Mouse (Mus musculus): ENCODE measurements around the gene Rwdd2b. TPM values are rescaled to one million over a fixed set of nuclear protein-coding genes. Genes with fewer than 3 reads are reported as not detected.

Gene Rwdd2b
- polyA plus RNA-seq (2017; shearing (Covaris generic)) = 9.8 TPM

DNA sequence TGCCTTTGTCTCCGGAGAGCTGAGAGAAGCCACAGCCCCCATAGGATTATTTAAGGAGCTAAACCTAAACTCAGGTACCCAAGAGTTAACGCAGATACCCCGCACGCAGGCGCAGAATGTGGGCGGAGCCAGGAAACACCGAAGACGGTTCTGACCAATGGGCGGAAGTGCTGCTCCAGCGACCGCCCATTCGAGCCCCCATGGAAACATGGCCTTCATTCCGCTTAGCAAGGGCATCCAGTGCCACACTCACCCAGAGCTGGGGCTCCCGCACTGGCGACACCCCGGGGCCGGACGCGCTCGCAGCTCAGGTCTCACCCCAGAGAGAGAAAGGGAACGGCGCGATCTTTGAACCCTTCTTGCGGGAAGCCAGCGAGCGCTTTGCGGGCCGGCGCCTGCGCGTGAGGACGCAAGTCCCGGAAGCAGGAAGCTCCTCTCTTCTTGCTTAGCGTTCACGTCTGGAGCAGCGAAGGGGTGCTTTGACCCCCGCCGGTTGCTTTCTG is at the start of gene Rwdd2b:
Gene Rwdd2b (minus strand): TSS at position 390 of the 503 bp plus-strand sequence.

GRCm38 (mm10) chr16:87454419-87455179 is 14.2 kb upstream of the Rwdd2b start, which contains the start of gene Usp16:
Gene Usp16, plus strand, starts transcription at chr16:87454703.

GRCm38 (mm10) chr16:87432033-87432814 is 8.1 kb downstream of the Rwdd2b start, which contains the start of gene Ltn1:
Gene Ltn1, minus strand, starts transcription at chr16:87432612.

Other genes with a start within 250 kb of the Rwdd2b start
- 14.7 TPM for gene N6amt1, start 86.4 kb downstream of the Rwdd2b start, polyA plus RNA-seq (2017; shearing (Covaris generic))
- 53.1 TPM for gene Ltn1, start 8.0 kb downstream of the Rwdd2b start, polyA plus RNA-seq (2017; shearing (Covaris generic))
- gene Usp16, start 14.1 kb upstream of the Rwdd2b start, polyA plus RNA-seq (2017; shearing (Covaris generic)) = 107 TPM
- 327 TPM for gene Cct8, start 55.3 kb upstream of the Rwdd2b start, polyA plus RNA-seq (2017; shearing (Covaris generic))
- gene Map3k7cl, start 112.8 kb upstream of the Rwdd2b start, polyA plus RNA-seq (2017; shearing (Covaris generic)) = not detected